Mouse (Mus musculus) NIH3T3 (cell line): ENCODE measurements at regions not wholly inside any gene's neighbourhood (a gene's known extent, or its start where the extent isn't known, plus 50 kb on each side); places are given as distances from the start of the nearest gene placed in this dataset.
A peak's percentile ranks its signal among the peaks of the same experiment; 100 is the strongest.
"Not testable (repeated sequence)": the region's sequence is repeated elsewhere in the genome, so short reads cannot be mapped to it uniquely, and the experiment has no call there.

Source experiments
- DNase-seq: peaks from one replicate; pipeline ENCODE4 v3.0.0-alpha.2; 2012; ENCODE audit warnings: low read depth

DNA sequence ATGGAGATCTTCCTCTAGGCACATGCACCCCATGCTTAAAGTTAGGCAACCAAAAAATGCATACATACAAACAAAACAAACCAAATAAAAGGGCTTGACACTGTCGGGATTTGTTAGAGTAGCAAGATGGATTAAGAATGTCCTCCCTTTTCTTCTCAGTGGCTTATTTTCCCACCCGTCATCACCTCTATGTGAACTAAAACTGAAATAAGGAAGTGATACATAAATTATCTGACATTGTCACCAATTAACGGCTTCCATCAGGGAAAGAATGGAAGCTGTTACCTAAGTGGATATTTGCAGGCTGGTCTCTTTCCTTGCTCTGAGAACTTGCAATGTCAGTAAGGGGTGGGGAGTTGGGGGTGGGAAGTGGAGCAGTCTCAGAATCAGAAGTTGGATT is 541.5 kb downstream of the Diaph3 start:
- DNase-seq: no peak

DNA sequence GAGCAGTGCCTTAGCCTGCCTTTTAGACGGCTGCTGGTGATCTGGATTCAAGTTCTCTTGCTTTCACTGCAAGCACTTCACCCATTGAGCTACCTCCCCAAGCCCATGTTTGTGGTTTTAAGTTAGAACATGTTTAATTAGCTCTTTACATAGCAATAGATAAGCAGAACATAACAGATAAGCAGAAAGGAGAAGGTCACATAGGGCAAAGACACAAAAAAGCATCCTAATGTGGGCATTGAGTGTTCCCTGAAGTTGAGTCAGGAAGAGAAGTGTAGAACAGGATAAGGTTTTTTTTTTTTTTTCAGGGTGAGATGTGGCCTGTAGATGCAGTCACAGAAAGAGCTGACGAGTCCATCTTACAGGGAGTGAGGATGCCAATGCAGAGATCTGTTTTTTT is 552.5 kb downstream of the Diaph3 start:
- DNase-seq: no peak

DNA sequence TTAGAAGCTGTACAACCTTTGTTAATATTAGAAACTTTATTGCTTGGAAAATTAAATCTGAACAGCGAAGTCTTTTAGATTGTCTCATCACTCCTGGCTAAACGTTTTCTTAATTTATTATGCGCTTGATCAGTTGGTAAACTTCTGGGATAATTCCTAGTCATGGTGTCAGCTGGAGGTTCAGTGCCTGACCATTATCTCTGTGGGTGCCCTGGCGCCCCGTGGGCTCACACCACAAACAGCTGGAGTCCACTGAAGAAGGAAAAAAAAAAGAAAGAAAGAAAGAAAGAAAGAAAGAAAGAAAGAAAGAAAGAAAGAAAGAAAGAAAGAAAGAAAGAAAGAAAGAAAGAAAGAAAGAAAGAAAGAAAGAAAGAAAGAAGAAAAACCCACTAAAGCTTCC is 555.1 kb downstream of the Diaph3 start:
- not testable (repeated sequence) for DNase-seq

DNA sequence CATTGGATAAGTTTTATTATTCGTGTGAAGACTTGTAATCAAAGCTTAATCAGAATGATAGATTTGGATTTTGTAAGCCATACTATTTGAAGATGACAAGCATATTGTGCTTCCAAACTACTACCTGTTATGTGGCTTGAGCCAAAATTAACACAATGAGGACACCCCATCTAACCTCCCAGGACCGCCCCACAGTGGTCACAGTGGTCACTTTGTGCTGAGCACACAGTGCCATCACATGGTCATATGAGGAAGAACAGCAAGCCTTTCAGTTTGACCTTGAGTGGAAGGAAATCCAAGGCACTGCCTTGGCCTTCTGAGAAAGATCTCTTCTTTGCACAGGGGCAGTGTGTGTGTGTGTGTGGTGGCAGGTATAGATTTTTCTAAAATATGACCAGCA is 578.3 kb downstream of the Diaph3 start:
- peak; percentile 7 for DNase-seq

DNA sequence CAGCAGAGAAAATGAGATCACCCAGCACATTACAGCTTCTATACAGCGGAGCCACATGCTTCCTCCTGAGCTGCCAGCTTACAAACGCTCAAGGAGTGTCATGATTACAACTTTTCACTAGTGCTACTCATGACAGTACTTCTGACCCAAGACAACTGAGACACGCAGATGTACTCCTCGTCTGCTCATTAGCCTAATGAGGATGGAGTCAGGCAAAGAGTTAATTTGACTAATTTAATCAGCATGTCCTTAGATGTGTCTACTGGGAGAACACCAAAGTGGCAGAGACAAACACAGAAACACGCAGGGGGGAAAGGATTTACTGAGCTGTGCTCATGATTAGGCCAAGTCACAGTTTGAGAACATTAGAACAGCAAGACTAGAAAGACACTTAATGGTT is 603.0 kb downstream of the Diaph3 start:
- no peak for DNase-seq

DNA sequence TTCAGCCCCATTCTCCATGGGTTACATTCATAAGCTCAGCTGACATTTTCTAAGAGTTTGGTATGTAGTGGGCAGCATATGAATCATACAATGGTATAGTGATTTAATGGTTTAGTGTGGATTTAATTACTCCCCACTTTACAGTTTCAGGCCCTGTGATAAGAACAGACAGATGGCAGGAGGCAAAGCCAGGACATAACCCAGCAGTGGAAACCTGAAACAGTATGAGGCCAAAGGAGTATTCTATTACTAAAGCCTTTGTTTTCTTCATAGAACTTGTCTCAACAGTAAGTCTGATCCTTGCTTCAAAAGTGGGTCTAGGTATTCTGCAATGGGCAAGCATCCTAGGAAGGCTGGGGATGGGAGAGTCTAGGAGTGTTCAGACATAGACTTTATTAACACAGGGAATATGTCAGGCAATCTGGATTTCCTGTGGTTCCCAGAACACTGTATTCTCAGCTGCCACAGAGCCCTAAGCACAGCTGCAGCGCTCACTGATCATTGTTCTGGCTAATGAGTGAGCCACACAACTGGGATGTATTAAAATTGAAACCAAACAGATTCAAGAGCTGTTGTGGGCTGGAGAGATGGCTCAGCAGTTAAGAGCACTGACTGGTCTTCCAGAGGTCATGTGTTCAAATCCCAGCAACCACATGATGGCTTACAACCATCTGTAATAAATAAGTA is 604.6 kb downstream of the Diaph3 start:
- DNase-seq: no peak

DNA sequence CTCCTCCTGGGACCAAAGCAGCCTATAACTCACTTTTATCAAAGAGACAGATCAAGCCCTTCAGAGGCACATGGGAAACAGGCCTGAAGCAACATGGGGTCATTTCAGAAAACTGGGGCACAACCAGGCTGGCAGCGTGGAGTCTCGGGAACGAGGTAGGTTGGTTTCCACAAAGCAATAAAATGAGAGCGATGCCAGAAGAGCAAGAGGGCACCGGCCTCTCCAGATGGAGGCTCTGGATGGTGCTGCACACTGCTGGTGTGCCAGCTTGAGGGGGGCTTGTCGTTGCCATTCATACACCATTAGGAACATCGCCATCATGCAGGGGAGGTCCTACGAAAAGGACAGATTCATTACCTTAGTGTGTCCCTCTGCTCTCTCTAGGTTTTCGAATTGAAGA is 630.6 kb downstream of the Diaph3 start:
- DNase-seq: no peak

DNA sequence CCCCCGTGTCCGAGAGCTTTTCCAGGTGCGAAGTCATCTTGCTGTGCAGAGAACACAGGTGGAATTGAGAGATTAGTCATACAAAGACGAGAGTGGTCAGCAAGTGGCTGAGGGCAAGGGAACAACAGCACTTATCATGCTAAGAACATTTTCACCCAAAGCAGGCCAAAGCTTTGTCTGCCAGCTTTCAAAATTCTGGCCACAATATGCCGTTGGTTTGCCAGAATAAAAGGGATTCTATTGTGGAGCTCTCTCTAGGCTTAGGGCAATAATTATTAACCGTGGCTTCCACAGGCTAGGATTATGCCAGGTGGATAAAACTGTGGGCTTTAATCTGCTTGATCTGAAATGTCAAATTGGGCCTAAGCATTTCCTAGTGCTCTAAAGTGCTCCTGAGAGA is 631.3 kb downstream of the Diaph3 start:
- DNase-seq: no peak

DNA sequence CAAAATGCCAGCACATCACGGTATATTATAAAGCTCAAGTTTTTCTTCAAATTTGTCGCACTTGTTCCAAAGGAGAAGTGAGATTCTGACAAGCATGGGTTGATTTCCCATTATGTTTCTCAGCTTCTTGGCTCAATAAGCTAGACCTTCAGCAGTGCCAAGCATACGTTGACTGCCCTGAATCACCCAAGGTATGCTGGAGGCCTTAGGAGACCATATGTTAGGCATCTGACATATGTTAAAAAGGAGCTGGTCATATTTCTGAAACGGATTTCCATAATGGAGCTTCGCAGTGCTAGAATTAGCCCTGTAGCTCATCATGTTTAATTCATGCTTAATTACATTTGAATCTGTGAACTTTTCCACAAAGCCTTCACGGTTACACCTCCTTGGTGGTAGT is 634.7 kb downstream of the Diaph3 start:
- no peak for DNase-seq

DNA sequence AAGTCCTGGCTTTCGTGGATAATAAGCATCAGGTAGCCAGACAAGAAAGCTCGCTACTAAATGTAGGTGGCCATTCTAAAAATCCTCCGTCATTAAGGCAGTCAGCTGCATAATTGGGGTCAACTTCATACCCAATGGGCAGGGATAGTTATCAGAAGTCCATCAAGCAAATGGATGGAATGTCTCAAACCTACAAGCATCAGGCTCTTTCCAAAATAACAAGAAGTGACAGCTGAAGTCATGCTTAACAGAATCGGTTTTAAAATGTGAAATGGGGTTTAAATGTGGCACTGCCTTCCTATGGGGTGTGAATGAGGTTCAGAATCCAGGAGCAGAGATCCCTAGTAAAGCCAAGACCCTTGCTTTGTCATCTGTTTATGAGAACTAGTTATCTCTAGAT is 650.2 kb downstream of the Diaph3 start:
- DNase-seq: no peak

DNA sequence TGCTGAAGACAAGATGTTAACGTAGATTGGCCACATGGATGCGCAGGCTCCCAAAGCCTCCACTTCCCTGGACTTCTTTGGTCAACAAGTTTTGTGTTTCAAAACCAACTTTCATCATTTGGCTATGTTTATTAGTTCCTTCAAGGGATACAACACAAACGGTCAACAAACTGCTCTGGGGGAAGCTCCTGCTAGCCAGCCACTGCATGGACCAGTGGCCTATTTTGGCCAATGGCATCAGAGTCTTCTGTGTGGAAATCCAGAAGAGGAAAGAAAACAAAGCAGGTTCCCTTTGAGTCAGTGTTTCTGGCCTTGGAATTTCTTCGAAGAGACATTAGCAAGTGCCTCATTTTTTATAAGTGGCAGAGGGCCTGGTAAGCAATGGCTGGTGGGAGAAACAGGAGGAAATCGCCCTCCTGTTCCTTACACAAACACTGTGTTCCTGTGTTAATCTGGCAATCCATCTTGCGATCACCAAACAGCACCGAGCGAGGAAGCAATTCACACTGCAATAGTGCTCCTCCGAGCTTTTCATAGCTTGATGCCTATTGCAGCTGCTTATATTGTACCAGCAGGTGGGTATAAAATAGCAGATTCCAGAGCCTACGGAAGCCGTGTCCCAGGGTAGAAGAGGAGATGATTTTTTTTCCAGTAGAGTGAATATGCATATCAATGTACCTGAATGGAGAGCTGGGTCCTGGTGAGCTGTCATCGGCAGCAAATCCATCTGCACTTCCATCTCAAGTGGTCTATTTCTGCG is 651.0 kb downstream of the Diaph3 start:
- DNase-seq: no peak

DNA sequence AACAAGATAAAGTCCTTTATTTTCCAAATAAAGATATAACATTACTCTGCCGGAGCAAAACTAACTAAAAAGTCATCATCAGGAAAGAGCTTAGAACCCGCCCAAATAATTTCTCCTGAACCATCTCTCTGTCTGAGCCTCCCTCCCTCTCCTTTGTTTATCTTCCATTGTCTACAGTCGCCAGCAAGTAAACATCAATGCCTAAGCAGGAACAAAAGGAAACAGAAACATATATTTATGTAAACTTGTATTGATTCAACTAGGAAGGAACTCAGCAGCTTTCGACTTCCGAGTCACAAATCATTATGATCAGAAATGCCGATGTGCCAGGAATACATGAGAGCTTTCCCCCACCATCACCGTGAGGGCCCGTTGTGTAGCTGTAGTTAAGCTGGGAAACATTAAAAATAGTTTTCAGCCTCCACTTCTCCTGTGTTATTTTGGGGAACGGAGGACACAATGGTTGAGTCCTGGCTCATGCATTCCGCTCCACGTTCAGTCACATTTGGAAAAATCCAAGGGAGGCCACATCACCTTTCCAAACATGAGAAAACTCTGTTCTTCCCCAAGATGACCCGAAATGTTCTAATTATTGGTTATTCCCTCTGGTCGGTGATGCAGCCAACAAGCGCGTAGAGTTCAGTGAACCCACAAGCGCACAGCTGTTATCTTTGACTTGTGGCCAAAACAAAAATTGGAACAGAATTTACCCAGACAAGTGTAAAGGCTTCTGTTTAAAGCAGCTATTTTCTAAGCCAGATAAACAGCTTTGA is 651.8 kb downstream of the Diaph3 start:
- no peak for DNase-seq

DNA sequence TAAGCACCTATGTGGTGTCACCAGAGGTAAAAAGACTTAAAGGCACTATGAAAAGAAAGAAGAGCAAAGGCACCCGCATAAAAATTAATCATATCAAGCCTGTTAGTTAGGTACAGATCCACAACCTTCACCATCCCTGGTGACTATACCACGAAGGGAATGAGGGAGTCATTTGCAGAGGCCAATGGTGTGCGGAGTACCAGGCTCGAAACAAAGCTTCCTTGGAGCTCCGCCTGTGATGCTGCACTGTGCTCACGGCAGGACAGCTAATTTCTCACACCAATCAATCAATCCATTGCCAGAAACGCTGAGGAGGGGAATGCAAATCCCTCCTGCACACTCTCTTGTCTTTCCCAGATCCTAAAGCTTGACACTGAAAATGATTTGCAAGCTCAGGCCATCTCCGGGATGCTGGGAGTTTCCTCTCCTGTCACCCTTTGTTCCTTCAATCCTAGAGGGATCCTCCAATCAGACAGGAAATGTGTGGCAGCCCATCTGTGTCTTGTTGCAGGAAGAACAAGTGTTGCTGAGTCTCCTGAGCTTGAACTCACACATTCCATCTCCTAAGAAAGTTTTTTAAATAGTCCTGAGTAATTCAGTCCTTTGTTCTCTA is 653.6 kb downstream of the Diaph3 start:
- DNase-seq: no peak

DNA sequence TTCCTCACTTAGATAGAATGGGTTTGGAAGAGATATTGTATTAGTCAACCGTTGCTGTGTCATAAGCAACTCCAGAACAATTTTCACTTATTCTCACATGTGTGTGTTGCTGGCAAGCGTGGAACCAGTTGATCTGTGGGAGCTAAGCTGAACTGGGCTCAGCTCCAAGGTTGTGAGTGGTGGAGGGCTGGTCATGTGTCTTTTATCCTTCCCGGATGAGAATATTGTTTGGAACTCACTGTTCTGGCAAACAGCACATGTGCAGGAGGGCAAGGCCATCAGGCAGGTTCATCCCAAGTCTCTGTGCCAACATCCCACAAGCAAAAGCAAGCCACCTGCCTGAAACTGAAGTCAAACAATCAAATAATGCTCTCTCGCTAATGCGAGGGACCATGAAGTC is 656.8 kb downstream of the Diaph3 start:
- peak; percentile 1 for DNase-seq

DNA sequence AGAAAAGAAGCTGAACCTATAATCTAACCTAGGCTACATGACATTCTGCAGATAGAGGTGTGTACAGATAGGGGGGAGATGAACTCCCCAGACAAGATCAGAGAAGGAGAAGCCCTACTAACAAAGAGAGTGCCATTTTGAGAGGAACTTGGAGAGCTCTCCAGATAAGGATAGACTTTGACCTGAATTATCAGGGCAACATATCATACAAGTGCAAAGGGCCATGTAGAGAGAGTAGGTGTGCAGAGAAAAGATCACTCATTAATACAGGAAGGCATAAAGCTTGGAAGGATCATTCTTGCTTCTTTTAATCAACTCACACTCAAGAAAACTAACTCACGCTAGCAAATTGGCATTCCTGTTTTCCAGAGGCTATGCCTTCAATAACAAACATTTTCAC is 667.4 kb downstream of the Diaph3 start:
- no peak for DNase-seq

DNA sequence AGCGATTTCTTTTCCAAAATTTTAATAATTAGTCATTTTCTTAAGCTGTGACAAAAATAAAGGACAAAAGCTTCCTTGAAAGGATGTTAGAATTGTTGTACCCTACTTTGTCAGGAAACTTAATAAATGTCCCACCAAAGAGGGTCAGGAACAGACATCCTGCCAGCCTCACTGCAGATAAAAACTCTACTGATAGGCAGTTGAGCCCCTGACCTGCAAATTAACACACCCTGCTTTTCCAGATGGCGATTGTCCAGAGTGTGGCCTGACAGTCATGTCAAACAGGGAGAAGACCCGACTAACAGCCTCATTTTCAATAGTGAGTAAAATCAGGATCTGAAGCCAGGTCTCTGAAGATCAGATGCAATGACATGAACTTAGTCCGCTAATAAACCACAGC is 670.6 kb downstream of the Diaph3 start:
- DNase-seq: no peak

DNA sequence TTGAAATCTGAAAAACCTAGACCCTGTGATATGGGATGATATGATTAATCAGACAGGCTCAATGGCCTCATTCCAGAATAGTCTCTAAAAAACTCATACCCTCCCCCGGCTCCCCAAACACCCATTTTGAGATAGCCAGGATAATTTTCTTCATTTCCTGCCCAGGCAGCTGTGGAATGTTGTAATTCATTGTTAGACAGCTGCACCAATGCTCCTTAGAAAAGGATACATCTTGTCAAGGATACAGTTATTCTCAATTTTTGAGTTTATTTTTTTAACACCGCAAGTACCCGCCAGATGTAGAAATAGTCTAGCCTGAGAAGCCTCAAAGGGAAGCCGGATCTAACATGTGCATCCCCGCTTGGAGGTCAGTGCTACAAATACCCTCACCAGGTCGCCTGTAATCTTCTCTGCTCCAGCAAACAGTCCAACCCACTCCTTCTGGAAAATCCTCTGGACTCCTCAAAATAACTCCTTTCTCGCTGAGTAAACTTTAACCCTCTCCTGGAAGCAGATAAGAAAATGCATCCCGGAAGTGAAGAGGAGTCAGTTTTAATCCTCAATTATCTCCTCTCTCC is 673.1 kb downstream of the Diaph3 start:
- DNase-seq: no peak

DNA sequence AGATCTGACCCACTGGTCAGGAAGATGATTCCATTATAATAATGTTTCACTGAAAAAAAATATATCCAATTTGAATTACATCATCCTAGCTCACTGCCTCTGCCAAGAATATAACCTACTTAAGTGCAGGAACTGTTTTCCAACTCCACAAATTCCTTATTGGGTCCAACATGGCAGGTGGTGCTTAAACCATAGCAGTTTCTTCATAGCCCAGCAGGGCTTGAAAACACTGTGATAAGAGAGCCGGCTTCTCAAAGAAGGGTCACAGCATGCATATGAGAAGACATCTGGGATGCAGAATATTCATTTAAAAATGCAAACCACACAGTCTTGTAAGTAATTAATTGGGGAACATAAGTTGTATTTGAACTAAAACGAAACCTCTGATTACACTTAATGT is 677.6 kb downstream of the Diaph3 start:
- no peak for DNase-seq

DNA sequence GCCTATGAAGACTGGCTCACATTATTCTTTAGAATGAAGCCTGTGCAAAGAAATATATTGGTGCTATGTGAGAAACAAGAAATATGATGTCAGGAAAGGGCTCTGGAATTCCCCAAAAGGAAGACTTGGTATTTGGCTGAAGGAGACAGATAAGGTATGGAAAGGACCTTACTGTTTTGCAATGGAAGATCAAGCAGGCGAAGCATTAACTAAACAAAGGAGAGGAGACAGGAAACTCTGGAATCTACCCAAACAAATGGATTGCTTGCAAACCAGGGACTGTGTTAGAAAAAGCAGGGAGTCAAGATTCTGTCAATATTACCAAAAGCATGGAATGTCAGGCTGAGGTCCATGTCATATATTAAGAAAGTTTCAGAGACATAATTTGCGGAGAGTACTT is 687.9 kb downstream of the Diaph3 start:
- DNase-seq: no peak

DNA sequence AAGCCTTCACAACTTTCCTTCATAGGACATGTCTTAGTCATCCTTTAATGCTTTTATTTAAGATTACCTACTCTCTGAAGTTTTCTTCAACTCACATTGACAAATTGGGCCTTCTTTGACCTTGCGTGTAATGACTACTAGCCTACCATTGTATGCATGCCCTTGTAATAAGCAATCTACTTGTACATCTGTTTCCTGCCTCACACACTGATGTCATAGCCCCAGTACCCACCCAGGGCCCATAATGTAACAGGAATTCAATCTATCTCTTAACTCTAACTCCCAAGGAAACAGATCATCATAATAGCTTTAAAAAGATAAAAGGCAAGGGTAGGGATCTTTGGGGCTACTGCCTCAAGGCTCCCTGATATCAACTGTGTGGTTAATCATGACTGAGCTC is 690.4 kb downstream of the Diaph3 start:
- DNase-seq: no peak

DNA sequence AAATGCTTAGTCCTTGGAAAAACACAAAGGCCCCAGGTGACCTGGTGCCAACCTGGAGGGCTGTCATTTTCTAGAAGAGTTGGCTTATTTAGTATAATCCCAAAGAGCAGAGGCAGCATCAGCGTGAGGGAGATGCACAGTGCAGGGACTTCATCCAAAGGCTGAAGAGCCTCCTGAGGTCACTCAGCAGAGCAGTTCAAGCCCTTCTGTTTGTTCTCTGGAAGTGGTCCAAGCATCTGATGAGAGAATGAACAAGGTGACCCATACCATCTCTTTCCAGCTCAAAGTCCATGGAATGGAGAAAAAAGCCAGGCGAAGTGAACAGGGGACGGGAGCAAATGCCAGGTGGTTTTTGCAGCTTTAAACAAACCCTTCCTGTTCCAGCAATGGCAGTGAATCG is 695.9 kb downstream of the Diaph3 start:
- DNase-seq: no peak
